Mouse (Mus musculus) embryo, embryonic 10.5 days (tissue): ENCODE results near the gene Sh3kbp1.
A peak's percentile ranks its signal among the peaks of the same experiment; 100 is the strongest.

ENCODE experiments used
- DNase-seq: peaks from one replicate; pipeline ENCODE4 v3.0.0-alpha.2; 2015; ENCODE audit warnings: low spot score

Gene Sh3kbp1

GRCm38 (mm10) chrX:159744035-159744434 is 117.0 kb downstream of the Sh3kbp1 start:
- DNase-seq, result no peak

GRCm38 (mm10) chrX:159744620-159745019 is 117.5 kb downstream of the Sh3kbp1 start:
- DNase-seq, result peak; percentile 13

GRCm38 (mm10) chrX:159751834-159752233 is 124.8 kb downstream of the Sh3kbp1 start:
- DNase-seq, result peak; percentile 40

GRCm38 (mm10) chrX:159756261-159756660 is 129.2 kb downstream of the Sh3kbp1 start:
- DNase-seq, result no peak

GRCm38 (mm10) chrX:159756901-159757821 is 130.1 kb downstream of the Sh3kbp1 start:
- DNase-seq, result no peak

- no peak for DNase-seq
Observed at GRCm38 (mm10) chrX:159757854-159758540, 130.9 kb downstream of the Sh3kbp1 start.

GRCm38 (mm10) chrX:159763801-159764200 is 136.7 kb downstream of the Sh3kbp1 start:
- no peak for DNase-seq

GRCm38 (mm10) chrX:159765850-159766249 is 138.8 kb downstream of the Sh3kbp1 start:
- peak; percentile 19 for DNase-seq

- no peak for DNase-seq
Observed at GRCm38 (mm10) chrX:159769005-159769404, 141.9 kb downstream of the Sh3kbp1 start.

- no peak for DNase-seq
Observed at GRCm38 (mm10) chrX:159769773-159770172, 142.7 kb downstream of the Sh3kbp1 start.

- no peak for DNase-seq
Observed at GRCm38 (mm10) chrX:159772137-159772536, 145.1 kb downstream of the Sh3kbp1 start.

GRCm38 (mm10) chrX:159775042-159775441 is 148.0 kb downstream of the Sh3kbp1 start:
- no peak for DNase-seq

- no peak for DNase-seq
Observed at GRCm38 (mm10) chrX:159778787-159779186, 151.7 kb downstream of the Sh3kbp1 start.

GRCm38 (mm10) chrX:159790516-159790915 is 163.4 kb downstream of the Sh3kbp1 start:
- DNase-seq, result no peak

GRCm38 (mm10) chrX:159795603-159796002 is 168.5 kb downstream of the Sh3kbp1 start:
- DNase-seq, result no peak

- no peak for DNase-seq
Observed at GRCm38 (mm10) chrX:159804371-159804770, 177.3 kb downstream of the Sh3kbp1 start.

GRCm38 (mm10) chrX:159809510-159809909 is 182.4 kb downstream of the Sh3kbp1 start:
- DNase-seq, result no peak

- no peak for DNase-seq
Observed at GRCm38 (mm10) chrX:159810469-159810868, 183.4 kb downstream of the Sh3kbp1 start.

- no peak for DNase-seq
Observed at GRCm38 (mm10) chrX:159817508-159817907, 190.4 kb downstream of the Sh3kbp1 start.

- no peak for DNase-seq
Observed at GRCm38 (mm10) chrX:159828135-159828534, 201.1 kb downstream of the Sh3kbp1 start.

GRCm38 (mm10) chrX:159829192-159829852 is 202.2 kb downstream of the Sh3kbp1 start:
- DNase-seq, result peak; percentile 23

- DNase-seq, result no peak
Observed at GRCm38 (mm10) chrX:159831176-159831575, 204.1 kb downstream of the Sh3kbp1 start.

- DNase-seq, result no peak
Observed at GRCm38 (mm10) chrX:159835239-159835638, 208.2 kb downstream of the Sh3kbp1 start.
